Mouse (Mus musculus): ENCODE data around the gene Rcbtb2.

DNA sequence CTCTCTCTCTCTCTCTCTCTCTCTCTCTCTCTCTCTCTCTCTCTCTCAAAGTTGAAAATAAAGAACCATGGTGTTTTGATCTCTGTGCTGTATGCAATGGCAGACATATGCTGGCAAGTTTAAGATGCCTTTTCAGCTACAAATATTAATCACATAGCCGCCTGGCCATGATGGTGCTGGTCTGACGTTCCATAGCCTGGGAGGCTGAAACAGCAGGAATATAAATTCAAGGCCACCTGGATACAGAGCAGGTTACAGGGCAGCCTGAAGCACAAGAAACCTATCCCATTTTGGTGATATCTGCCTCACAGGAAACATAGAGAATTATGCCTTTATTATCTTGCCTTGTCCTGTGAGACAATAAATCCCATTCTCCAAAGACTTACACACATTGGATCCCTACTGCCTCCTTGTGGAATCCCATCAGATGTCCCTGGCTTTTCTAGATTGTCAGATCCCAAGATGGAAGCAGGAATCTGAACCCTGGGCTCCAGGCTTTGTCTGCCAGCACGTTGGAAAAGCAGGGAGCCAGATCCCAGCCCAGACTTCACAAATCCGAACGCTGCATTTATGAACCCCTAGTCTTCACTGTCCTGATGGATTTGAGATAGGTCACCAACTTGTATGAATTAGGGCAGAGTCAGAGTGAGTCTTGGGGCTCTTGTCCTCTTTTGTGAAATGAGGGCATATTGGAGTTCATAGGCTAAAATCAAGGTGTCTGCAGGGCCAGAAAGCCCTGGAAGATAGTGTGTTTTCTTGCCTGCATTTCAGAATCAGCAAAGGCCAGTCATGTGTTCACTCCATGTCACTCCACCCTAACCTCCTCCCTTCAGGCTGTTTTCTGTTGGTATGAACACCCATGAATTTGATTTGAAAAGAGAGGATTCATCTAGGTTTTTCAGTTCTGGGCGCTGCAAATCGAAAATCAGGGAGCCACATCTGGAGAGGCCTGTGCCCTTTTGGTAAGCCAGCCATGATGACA lies 5.1 kb upstream of the Rcbtb2 start:
- TF ChIP-seq CTCF (IDR thresholded peaks at IDR 0.05; ENCODE audit: insufficient read depth, low read length) = no peak
- no peak for TF ChIP-seq POLR2A (IDR thresholded peaks at IDR 0.05; ENCODE audit: borderline replicate concordance, extremely low read depth, low read depth, low read length)
